Mouse (Mus musculus): Measurements from ENCODE around the gene Kcnh2. TPM values are rescaled to one million over a fixed set of nuclear protein-coding genes. Genes with fewer than 3 reads are reported as not detected.

The Kcnh2 gene
- total RNA-seq, 4 experiments from 2014 or later, result 17.7 to 47.2 (median 36.0) TPM

DNA sequence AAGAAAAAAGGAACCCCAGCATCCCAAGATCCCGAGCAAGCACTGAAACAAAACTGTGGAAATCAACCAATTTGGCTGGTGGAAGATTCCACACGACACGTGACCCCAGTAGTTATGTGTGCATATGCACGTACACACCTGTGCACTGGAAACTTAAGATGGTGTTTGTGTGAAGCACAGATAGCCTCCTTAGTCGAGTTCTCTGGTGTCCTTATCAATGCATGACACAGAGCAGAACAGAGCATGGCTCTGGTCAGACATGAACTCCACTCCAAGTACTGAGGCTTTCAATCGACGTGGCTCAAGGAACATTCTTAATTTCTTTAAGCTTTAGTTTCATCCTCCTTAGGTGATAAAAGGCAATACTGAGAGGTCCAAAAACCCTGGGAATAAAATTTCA lies 5.1 kb downstream of the Kcnh2 start:
- DNase-seq, result no peak

- no peak for DNase-seq
Measured at GRCm38 (mm10) chr5:24344477-24345051, 6.8 kb downstream of the Kcnh2 start.

DNA sequence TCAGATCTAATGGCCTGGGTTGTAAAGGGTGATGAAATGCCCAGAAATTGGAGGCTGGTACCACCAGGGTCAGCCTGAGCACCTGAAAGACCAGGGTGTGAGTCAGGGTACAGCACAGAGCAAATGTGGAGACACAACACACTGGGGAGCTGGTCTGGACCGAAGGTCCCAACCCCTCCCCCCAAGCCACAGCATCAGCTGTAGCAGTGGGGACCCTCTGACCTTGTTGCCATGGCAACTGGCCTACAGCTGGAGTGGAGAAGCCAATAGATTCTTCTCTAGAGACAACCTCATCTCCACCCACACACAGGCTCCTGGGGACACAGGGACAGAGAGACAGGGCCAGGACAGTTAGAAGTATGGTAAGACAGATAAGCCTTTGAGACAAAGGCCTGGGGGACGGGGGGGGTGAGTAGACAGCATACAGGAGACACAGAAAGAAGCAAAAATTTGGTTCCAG lies 7.4 kb downstream of the Kcnh2 start:
- no peak for DNase-seq

GRCm38 (mm10) chr5:24343379-24343778 lies 8.0 kb downstream of the Kcnh2 start:
- DNase-seq, result no peak

- DNase-seq, result no peak
Measured at GRCm38 (mm10) chr5:24342966-24343365, 8.4 kb downstream of the Kcnh2 start.

- DNase-seq, result no peak
Measured at GRCm38 (mm10) chr5:24342205-24342963, 9.0 kb downstream of the Kcnh2 start.

DNA sequence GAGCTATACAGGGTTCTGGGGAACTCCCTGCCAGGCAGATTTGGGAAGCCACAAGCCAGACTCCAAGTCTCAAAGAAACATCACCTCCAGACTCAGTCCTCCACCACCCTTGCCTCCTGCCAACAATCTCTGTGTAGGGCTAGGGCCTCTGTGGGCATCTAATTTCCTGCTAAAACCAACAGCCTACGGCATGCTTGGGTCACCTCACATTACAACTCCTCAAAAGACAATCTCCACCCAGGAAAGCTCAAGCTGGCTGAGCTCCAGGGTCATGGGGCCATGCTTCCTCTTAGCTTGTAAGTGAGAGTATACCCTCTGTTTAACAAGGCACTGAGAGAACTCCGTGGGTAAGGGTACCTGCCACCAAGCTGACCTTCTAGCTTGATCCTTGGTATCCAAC lies 13.6 kb downstream of the Kcnh2 start:
- DNase-seq, result no peak

- DNase-seq, result no peak
Measured at GRCm38 (mm10) chr5:24337366-24337765, 14.0 kb downstream of the Kcnh2 start.

DNA sequence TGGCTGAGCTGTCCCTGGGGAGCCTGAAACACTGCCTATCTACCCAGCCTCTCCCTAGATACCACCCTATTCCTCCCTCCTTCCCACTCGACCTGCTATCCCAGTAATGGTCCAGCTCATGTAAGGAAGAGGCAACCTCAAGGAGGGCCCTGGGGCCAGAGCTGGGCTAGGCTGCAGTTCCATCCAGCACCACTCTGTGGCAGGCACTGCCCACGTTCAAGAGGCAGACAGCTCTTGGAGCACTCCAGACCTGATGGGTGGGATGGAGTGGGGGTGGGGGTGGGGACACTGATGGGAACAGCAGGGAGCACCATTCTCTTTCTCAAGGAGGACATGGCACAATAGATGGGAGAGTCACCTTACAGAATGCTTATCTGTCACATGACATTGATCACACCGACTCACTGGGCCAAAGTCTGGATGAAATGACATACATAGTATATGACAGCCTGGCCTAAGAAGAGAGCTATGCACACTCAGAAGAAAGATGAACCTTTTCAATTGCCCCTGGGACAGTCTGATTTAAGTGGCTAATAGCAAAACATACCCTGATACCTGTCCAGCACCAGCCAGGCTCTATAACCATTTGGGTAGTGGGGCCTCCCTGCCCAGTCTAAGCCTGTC lies 15.4 kb downstream of the Kcnh2 start:
- no peak for DNase-seq

- no peak for DNase-seq
Measured at GRCm38 (mm10) chr5:24334749-24335148, 16.7 kb downstream of the Kcnh2 start.

GRCm38 (mm10) chr5:24332401-24332800 lies 19.0 kb downstream of the Kcnh2 start:
- DNase-seq, result no peak

- no peak for DNase-seq
Measured at GRCm38 (mm10) chr5:24329965-24330298, 21.5 kb downstream of the Kcnh2 start.

DNA sequence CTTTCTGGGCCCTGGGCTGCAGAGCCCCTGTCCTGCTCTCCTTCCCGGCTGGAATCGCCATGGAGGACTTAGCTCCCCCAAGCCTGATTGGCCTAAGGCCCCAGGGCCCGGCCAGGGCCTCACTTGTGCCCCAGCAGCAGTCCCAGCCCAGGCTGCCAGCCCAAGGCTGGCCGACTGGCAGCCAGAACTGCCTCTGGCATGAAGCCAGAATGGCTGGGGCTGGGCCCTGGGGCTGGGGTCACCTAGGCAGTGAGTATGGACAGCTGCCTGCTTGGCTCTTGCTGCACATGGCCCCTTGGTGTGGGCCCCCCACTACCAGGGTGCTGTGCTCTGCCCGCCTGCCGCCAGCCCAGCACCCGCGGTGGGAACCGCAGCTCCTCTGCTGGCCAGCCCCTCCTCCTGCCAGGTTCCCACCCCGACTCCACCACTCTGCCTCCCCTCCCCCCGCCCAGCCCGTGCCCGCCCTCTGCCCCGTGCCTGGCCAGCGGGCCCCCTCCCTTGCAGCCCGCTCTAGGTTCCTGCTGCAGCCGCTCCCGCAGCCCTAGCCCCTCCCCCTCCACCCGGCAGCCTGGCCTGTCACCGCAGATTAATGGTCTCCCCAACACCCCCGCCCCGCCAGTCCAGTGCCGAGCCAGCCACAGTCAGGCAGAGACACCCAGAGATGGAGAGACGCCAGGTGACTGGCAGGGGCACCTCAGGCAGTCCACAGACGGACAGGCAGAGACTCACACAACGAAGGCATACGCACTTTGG lies 22.0 kb downstream of the Kcnh2 start:
- peak; percentile 66 for DNase-seq

DNA sequence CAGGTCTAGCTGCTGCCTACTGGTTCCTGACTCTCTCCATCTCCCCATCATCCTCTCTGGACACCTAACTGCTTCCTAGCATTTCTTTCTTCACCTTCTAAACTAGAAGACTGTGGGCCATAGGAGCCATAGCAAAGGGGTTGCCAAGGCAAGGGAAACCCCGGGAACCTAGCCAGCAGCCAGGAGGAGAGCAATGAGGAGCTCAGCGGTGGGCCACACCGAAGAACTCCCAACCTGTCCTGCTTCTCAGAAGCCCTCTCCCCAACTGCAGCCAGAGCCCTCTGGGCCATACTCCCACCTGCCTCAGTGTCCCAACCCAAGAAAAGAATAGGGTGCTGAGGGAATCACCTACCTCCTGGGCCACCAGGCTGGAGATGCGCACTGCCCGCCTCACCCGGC lies 22.6 kb downstream of the Kcnh2 start:
- DNase-seq, result no peak

DNA sequence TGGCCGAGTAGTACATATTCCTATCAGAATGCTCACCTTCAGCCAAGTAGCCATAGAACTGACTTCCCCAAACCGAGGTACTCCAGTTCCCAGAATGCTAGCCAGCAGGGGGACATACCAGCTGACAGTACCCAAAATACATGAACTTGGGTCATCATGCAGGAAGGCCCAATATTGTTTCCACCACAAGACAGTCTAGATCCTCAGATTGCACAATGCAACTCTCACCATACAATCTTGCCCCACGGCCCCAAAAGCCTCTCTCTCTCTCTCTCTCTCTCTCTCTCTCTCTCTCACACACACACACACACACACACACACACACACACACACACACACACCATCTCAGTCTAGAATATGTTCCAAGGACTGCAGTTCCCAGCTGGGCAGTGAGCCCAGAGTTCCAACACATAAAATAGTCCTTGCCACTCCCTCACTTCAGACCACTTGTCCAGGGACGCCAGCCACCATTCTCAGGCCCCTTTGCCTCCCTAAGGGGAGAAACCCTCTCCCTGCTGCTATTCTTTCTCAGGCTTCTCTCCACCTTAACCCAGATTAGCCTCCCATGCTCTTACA lies 24.5 kb downstream of the Kcnh2 start:
- no peak for DNase-seq

- DNase-seq, result no peak
Measured at GRCm38 (mm10) chr5:24326166-24326841, 25.1 kb downstream of the Kcnh2 start.

- no peak for DNase-seq
Measured at GRCm38 (mm10) chr5:24325251-24325650, 26.2 kb downstream of the Kcnh2 start.

DNA sequence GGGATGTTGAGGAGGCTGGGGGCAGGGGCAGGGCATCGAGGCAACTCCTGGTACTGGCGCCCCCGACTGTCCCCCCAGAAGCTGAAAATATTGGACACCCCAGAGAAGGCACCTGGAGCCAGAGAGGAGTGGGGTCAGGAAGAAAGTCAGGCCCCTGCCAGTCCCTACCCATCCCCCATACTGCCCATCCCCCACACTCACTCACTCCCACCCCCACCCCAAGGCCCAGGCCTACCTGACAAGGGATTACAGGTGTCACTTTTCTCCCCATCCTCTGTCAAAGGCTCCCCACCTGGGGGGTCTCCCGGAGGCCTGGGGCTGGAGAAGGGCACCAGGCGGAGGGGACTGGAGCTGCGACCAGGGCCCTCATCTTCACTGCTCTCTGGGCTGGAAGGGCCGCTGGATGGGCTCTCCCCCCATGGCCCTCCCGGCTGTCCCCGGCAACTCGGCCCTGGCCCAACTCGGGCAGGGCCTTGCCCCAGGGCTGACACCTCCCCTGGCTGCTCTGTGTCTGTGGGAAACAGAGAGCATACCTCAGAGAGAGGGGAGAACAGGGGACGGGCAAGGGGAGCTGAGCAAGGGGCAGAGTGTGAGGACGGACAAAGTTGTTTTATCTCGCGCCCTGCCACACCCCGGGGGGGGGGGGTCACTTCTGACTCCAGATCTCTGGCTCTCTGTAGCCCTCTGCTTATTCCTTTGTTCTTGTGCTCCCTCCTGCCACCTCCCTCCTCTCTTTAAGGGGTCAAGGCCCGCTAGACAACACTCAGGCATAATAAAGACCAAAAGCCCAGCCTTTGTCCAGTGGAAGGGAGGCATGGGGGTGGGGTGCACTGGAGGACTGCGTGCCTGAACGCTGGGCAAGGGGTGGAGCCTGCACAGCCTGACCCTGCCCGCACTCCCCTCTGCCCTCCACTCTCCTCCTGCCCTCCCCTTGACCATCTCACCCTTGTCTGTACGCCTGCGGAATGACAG lies 29.4 kb downstream of the Kcnh2 start:
- DNase-seq, result no peak

GRCm38 (mm10) chr5:24320894-24321293 lies 30.5 kb downstream of the Kcnh2 start:
- DNase-seq, result no peak

- DNase-seq, result peak; percentile 76
Measured at GRCm38 (mm10) chr5:24320467-24320813, 31.0 kb downstream of the Kcnh2 start.
